In genomic region chr12:107930611-107931350, GRCm38 (mm10) we compare ENCODE assay signal across 7 mouse cellular contexts.
DNase-seq lines count a peak whose midpoint lies in the region; ATAC-seq and TF ChIP-seq lines count a peak whose summit lies in the region.

No protein-coding gene starts in this region.

- H3K9ac ChIP-seq in forebrain, postnatal 0 days: peak overlapping the region; percentile 43; the same call in 1 of the 2 replicates
- H3K9ac ChIP-seq in hindbrain, embryonic 11.5 days (ENCODE audit: low read depth, low read length): no peak overlapping the region
- H3K9ac ChIP-seq in midbrain, embryonic 12.5 days (replicated peaks): no peak overlapping the region

- no peak for TF ChIP-seq CTCF in brain, embryonic 14.5 days (IDR thresholded peaks at IDR 0.05; ENCODE audit: borderline replicate concordance, extremely low read depth, insufficient read depth, insufficient read length)
- no peak for TF ChIP-seq CTCF in forebrain, postnatal 0 days (IDR thresholded peaks at IDR 0.05; ENCODE audit: low read depth)
- TF ChIP-seq CTCF in thymus, adult 2 months (IDR thresholded peaks at IDR 0.05; ENCODE audit: borderline replicate concordance, control insufficient read depth, extremely low read depth, insufficient read depth, low read length, poor library complexity): no peak

- ATAC-seq in forebrain, postnatal 0 days: peak; percentile 16
- ATAC-seq in hindbrain, embryonic 11.5 days (ENCODE audit: low FRiP score): no peak
- ATAC-seq in midbrain, embryonic 12.5 days (ENCODE audit: low FRiP score, low read depth): no peak

- no peaks in the 10 kb centered on the region for H3K36me3 ChIP-seq in forebrain, postnatal 0 days (ENCODE audit: insufficient read depth)
- H3K36me3 ChIP-seq in hindbrain, embryonic 11.5 days (ENCODE audit: control insufficient read depth, insufficient read depth, low read length): no peaks in the 10 kb centered on the region
- no peaks in the 10 kb centered on the region for H3K36me3 ChIP-seq in midbrain, embryonic 12.5 days
- 0 out of 2 replicates have a peak, but pooled peaks cover 3% of the 10 kb centered on the region for H3K36me3 ChIP-seq in thymus, adult 2 months (ENCODE audit: control insufficient read depth, insufficient read depth, low read length)

- peak; percentile 47 for DNase-seq in Muller cell, postnatal 12 days (ENCODE audit: inconsistent ontology term)
- DNase-seq in brain, embryonic 14.5 days (ENCODE audit: low read depth): peak; percentile 93
- peak; percentile 83 for DNase-seq in forebrain, postnatal 0 days
- no peak for DNase-seq in hindbrain, embryonic 11.5 days (ENCODE audit: low spot score)
- DNase-seq in layer of hippocampus, adult 8-10 months (ENCODE audit: low spot score in 2 of 2): peak; percentile 64 to 67
- DNase-seq in thymus, adult 2 months: peak; percentile 72

- no peaks in the 10 kb centered on the region for H3K27me3 ChIP-seq in forebrain, postnatal 0 days (ENCODE audit: insufficient read depth, low read length)
- no peaks in the 10 kb centered on the region for H3K27me3 ChIP-seq in hindbrain, embryonic 11.5 days (ENCODE audit: control insufficient read depth, insufficient read depth, low read length)
- no peaks in the 10 kb centered on the region for H3K27me3 ChIP-seq in midbrain, embryonic 12.5 days
- no peaks in the 10 kb centered on the region for H3K27me3 ChIP-seq in thymus, adult 2 months (ENCODE audit: control insufficient read depth, insufficient read depth, low read length)

- 16% methylated on average over 28 of the region's 28 CpGs for WGBS in forebrain, postnatal 0 days
- WGBS in hindbrain, embryonic 11.5 days: 77% methylated on average over 28 of the region's 28 CpGs
- 77% methylated on average over 28 of the region's 28 CpGs for WGBS in midbrain, embryonic 12.5 days
- WGBS in thymus, adult 2 months: 26% methylated on average over 28 of the region's 28 CpGs

- no peaks in the 10 kb centered on the region for H3K9me3 ChIP-seq in forebrain, postnatal 0 days (ENCODE audit: low read length)
- H3K9me3 ChIP-seq in hindbrain, embryonic 11.5 days (ENCODE audit: control insufficient read depth, low read length): no peaks in the 10 kb centered on the region
- H3K9me3 ChIP-seq in midbrain, embryonic 12.5 days: no peaks in the 10 kb centered on the region

- peak overlapping the region; percentile 32 for H3K4me2 ChIP-seq in forebrain, postnatal 0 days (ENCODE audit: low read depth)
- no peak overlapping the region for H3K4me2 ChIP-seq in hindbrain, embryonic 11.5 days (replicated peaks; ENCODE audit: low read depth, low read length)
- H3K4me2 ChIP-seq in midbrain, embryonic 12.5 days (replicated peaks): no peak overlapping the region

- no peak for TF ChIP-seq POLR2A in brain, embryonic 14.5 days (IDR thresholded peaks at IDR 0.05; ENCODE audit: borderline replicate concordance, extremely low read depth, insufficient read depth, insufficient read length, poor library complexity, severe bottlenecking)
- no peak for TF ChIP-seq POLR2A in thymus, adult 2 months (IDR thresholded peaks at IDR 0.05; ENCODE audit: control insufficient read depth, extremely low read depth, insufficient read depth, low read length, poor library complexity)

- peak overlapping the region; percentile 72 for H3K27ac ChIP-seq in forebrain, postnatal 0 days (ENCODE audit: low read depth, low read length)
- 0 out of 2 replicates have a peak overlapping the region, but pooled peaks have one; percentile 9 for H3K27ac ChIP-seq in hindbrain, embryonic 11.5 days (ENCODE audit: low read depth, low read length)
- H3K27ac ChIP-seq in midbrain, embryonic 12.5 days (replicated peaks): peak overlapping the region; percentile 52
- H3K27ac ChIP-seq in thymus, adult 2 months (ENCODE audit: control insufficient read depth, insufficient read depth, low read length): peak overlapping the region; percentile 51

- peak overlapping the region; percentile 6 for H3K4me3 ChIP-seq in forebrain, postnatal 0 days (ENCODE audit: low read depth, low read length)
- H3K4me3 ChIP-seq in hindbrain, embryonic 11.5 days (ENCODE audit: low read depth, low read length): no peak overlapping the region
- H3K4me3 ChIP-seq in midbrain, embryonic 12.5 days: no peak overlapping the region
- 0 out of 2 replicates have a peak overlapping the region, but pooled peaks have one; percentile 1 for H3K4me3 ChIP-seq in thymus, adult 2 months (ENCODE audit: control insufficient read depth, insufficient read depth, low read length)

- H3K4me1 ChIP-seq in forebrain, postnatal 0 days (ENCODE audit: insufficient read depth): peaks cover 62% of the 10 kb centered on the region
- peaks cover 5% of the 10 kb centered on the region; the same call in 1 of the 2 replicates for H3K4me1 ChIP-seq in hindbrain, embryonic 11.5 days (replicated peaks; ENCODE audit: control insufficient read depth, insufficient read depth, low read length)
- H3K4me1 ChIP-seq in midbrain, embryonic 12.5 days: peaks cover 94% of the 10 kb centered on the region
- H3K4me1 ChIP-seq in thymus, adult 2 months (replicated peaks; ENCODE audit: control insufficient read depth, insufficient read depth, low read length): peaks cover 93% of the 10 kb centered on the region

Comparison
In these comparisons a context has a peak if more than half of its experiments do, and no peak if none do; other contexts are left out.
1. H3K27ac ChIP-seq: peak in every context shown above with its lines; median percentile 72 in forebrain, postnatal 0 days; 52 in midbrain, embryonic 12.5 days; 51 in thymus, adult 2 months; 9 in hindbrain, embryonic 11.5 days.
2. H3K4me3 ChIP-seq: peak in forebrain, postnatal 0 days (single experiment) and thymus, adult 2 months (single experiment); none in hindbrain, embryonic 11.5 days (single experiment) and midbrain, embryonic 12.5 days (single experiment).